Mouse (Mus musculus) ovary, postnatal 10 days (tissue): ENCODE data around the gene Cep97.

Source experiments
- DNase-seq: peaks from one replicate; pipeline ENCODE4 v3.0.0; 2022; ENCODE audit warnings: low spot score

Cep97 gene

GRCm38 (mm10) chr16:55947266-55947665 is 12.6 kb upstream of the Cep97 start:
- no peak for DNase-seq

GRCm38 (mm10) chr16:55940781-55941180 is 6.1 kb upstream of the Cep97 start:
- DNase-seq, result no peak

- no peak for DNase-seq
Observed at GRCm38 (mm10) chr16:55939703-55940102, 5.0 kb upstream of the Cep97 start.

GRCm38 (mm10) chr16:55938761-55939160 is 4.1 kb upstream of the Cep97 start:
- DNase-seq, result no peak

GRCm38 (mm10) chr16:55933681-55934343 is 843 bp downstream of the Cep97 start:
- no peak for DNase-seq

GRCm38 (mm10) chr16:55924010-55924409 is 10.6 kb downstream of the Cep97 start:
- no peak for DNase-seq

- no peak for DNase-seq
Observed at GRCm38 (mm10) chr16:55922079-55922478, 12.6 kb downstream of the Cep97 start.

- DNase-seq, result no peak
Observed at GRCm38 (mm10) chr16:55914716-55915115, 19.9 kb downstream of the Cep97 start.

- no peak for DNase-seq
Observed at GRCm38 (mm10) chr16:55910208-55910793, 24.4 kb downstream of the Cep97 start.

GRCm38 (mm10) chr16:55906928-55907679 is 27.6 kb downstream of the Cep97 start:
- no peak for DNase-seq

- no peak for DNase-seq
Observed at GRCm38 (mm10) chr16:55905370-55905769, 29.3 kb downstream of the Cep97 start.

GRCm38 (mm10) chr16:55901839-55902756 is 32.6 kb downstream of the Cep97 start:
- no peak for DNase-seq

- DNase-seq, result no peak
Observed at GRCm38 (mm10) chr16:55898385-55899002, 36.2 kb downstream of the Cep97 start.

- DNase-seq, result no peak
Observed at GRCm38 (mm10) chr16:55895651-55896095, 39.0 kb downstream of the Cep97 start.

GRCm38 (mm10) chr16:55894893-55895650 is 39.6 kb downstream of the Cep97 start, which contains the start of gene Nxpe3:
Gene Nxpe3, minus strand, starts transcription at chr16:55895285.
- DNase-seq, result peak; percentile 56

GRCm38 (mm10) chr16:55894536-55894892 is 40.1 kb downstream of the Cep97 start:
- no peak for DNase-seq

GRCm38 (mm10) chr16:55893410-55894107 is 41.1 kb downstream of the Cep97 start:
- DNase-seq, result no peak

GRCm38 (mm10) chr16:55892484-55892883 is 42.2 kb downstream of the Cep97 start:
- no peak for DNase-seq

- DNase-seq, result no peak
Observed at GRCm38 (mm10) chr16:55891346-55891745, 43.3 kb downstream of the Cep97 start.
